Mouse (Mus musculus) forebrain, embryonic 12.5 days (tissue): Measurements from ENCODE around the gene Espn. TPM values are rescaled to one million over a fixed set of nuclear protein-coding genes. Genes with fewer than 3 reads are reported as not detected.

Experiments
- ATAC-seq: fragments of 200-750 bp; cut with Nextera tagmentation; 2 replicates; pipeline ENCODE4 v1.8.0; 2017; ENCODE audit warnings: moderate TSS enrichment; ENCODE audit not compliant: low FRiP score
- H3K27ac ChIP-seq: fragments of 300-500 bp; sonication (generic); 2 replicates; pipeline ENCODE4 v1.5.1; 2016; ENCODE audit warnings: mild to moderate bottlenecking
- H3K27me3 ChIP-seq: fragments of 300-500 bp; sonication (generic); 2 replicates; pipeline ENCODE4 v1.6.1; 2016; ENCODE audit warnings: mild to moderate bottlenecking
- H3K36me3 ChIP-seq: fragments of 300-500 bp; sonication (generic); replicated peaks from 2 replicates; pipeline ENCODE4 v1.6.1; 2016; ENCODE audit warnings: mild to moderate bottlenecking
- H3K4me1 ChIP-seq: fragments of 300-500 bp; sonication (generic); 2 replicates; pipeline ENCODE4 v1.6.1; 2016
- H3K4me2 ChIP-seq: fragments of 300-500 bp; sonication (generic); 2 replicates; pipeline ENCODE4 v1.6.1; 2016; ENCODE audit warnings: mild to moderate bottlenecking, moderate library complexity
- H3K4me3 ChIP-seq: fragments of 300-500 bp; sonication (generic); replicated peaks from 2 replicates; pipeline ENCODE4 v1.5.1; 2016; ENCODE audit warnings: mild to moderate bottlenecking
- H3K9ac ChIP-seq: fragments of 300-500 bp; sonication (generic); 2 replicates; pipeline ENCODE4 v1.6.1; 2016; ENCODE audit warnings: mild to moderate bottlenecking
- H3K9me3 ChIP-seq: fragments of 300-500 bp; sonication (generic); 2 replicates; pipeline ENCODE4 v1.6.1; 2016
- WGBS: fragments of 180-500 bp; shearing (Covaris S2); methylation state at CpG from one replicate; pipeline ENCODE4 v1.1.7; 2016; 5-methylcytosine and 5-hydroxymethylcytosine counted together
- polyA plus RNA-seq: library from polyadenylated mRNA; unstranded; fragments of >200 nt; fragmentation: Nextera tagmentation; extraction: Ambion mirVana; gene quantifications from 2 replicates; pipeline ENCODE4 v1.2.1, GENCODE M21; 2016

The Espn gene
- polyA plus RNA-seq: 1.8 and 2.1 TPM in 2 replicates

DNA sequence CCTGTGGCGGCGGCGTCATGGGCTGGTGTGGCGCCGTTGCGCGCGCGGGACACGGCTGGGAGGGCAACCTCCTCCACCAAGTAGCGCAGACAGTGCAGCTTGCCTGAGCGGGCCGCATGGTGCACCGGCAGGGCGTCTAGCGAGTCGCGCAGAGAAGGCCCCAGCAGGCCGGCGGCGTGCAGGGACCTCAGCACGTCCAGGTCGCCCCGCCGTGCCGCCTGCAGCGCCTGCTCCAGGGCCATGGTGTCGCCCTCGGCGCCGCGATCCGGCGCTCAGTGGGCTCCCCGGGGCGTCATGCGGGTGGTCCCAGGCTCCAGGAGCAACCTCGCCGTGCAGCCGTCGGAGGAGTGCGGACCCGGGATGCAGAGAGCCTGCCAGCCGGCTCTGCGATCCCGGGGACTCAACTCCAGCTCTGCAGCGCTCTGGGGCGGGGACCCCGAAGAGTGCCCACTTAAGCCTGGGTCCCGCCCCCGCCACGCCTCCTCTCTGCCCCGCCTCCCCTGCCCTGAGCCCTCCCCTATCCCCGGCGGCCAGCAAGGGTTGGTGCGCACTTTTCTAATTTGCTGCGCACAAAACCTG is at the start of gene Espn:
TSS of gene Espn (minus strand) at position 406 of the 579 bp plus-strand sequence.
- peaks cover 90% of the 10 kb centered on the region for H3K27me3 ChIP-seq
- under 1% methylated on average over 55 of the region's 57 CpGs for WGBS

DNA sequence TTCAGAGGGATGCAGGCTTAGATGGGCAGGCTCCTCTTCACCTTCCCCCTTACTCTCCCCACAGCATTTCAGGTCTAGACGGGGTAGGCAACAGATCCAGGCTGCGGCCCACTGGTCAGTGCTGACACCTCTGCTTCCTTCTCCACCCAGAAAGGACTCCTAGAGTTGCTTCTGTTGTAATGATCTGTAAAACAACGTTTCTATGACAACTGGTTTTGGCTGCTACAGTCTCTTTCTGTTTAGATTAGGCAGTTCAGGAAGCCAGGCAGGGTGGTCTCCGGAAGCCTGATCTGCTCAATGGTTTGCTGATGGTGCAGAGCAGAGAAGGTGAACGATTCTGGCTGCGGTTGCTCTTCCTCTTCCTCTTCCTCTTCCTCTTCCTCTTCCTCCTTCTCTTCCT is 49.3 kb upstream of the Espn start:
- H3K9me3 ChIP-seq: no peaks in the 10 kb centered on the region
- H3K27me3 ChIP-seq: no peaks in the 10 kb centered on the region
- no peak overlapping the region for H3K27ac ChIP-seq
- H3K36me3 ChIP-seq: no peaks in the 10 kb centered on the region
- no peak overlapping the region for H3K4me3 ChIP-seq
- H3K4me1 ChIP-seq: peaks cover 7% of the 10 kb centered on the region
- 76% methylated on average over 6 of the region's 6 CpGs for WGBS
- H3K4me2 ChIP-seq: no peak overlapping the region
- no peak for ATAC-seq
- H3K9ac ChIP-seq: no peak overlapping the region

More for the DNA sequence above, at the start of gene Espn:
- Histone ChIP-seq H3K9ac (0 out of 2 replicates have a peak within 1 kb of the TSS, but pooled peaks have one; percentile 33), H3K4me1 (peaks cover 16% of the 10 kb centered on the region), H3K27ac (no peak within 1 kb of the TSS), H3K4me3 (peak within 1 kb of the TSS; percentile 37), H3K36me3 (no peaks in the 10 kb centered on the region), H3K9me3 (no peaks in the 10 kb centered on the region), H3K4me2 (peak within 1 kb of the TSS; percentile 53)
- ATAC-seq: peak; percentile 66

DNA sequence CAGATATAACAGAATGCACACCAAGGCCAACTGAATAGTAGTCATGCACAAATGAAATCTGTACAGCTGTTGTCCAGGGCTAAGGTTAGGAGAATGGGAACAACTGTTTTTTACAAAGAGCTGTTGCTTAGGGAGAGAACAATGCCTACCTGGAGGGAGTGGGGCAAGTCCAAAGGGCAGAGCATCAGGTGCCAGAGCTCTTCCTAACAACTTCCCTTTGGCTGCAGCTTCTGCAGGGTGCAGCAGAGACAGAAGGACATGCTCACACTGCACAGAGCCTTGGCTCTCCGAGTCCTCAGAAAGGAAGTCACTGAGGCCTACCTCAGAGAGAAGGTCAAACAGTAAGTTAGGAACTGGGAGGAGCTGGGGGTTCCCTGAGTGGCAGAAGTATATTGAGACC is 47.4 kb upstream of the Espn start:
- H3K27ac ChIP-seq: no peak overlapping the region

DNA sequence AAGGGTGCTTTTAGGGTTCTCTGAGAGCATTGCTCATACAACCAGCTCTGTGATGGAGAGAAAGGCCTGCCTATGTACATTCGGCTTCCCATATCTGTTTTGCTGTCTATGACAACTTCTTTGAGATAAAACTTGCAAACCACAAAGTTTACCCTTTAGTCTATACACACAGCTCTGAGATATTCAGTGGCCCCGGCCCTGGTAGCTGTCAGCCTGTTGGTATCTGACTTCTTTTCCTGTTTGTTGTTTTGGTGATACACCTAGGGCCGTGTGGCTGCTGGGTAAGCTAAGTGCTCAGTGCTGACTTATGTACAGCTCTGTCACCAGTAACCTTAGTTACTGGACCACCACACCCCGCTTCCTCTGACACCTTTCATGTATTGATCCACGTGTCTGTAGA is 45.4 kb upstream of the Espn start:
- peaks cover 8% of the 10 kb centered on the region for H3K4me1 ChIP-seq
- H3K27me3 ChIP-seq: no peaks in the 10 kb centered on the region
- H3K4me3 ChIP-seq: no peak overlapping the region
- no peaks in the 10 kb centered on the region for H3K36me3 ChIP-seq
- 80% methylated on average over 5 of the region's 5 CpGs for WGBS
- no peak overlapping the region for H3K4me2 ChIP-seq
- H3K9ac ChIP-seq: no peak overlapping the region
- H3K9me3 ChIP-seq: no peaks in the 10 kb centered on the region
- ATAC-seq: no peak
- H3K27ac ChIP-seq: no peak overlapping the region

More for the DNA sequence above, 47.4 kb upstream of the Espn start:
- 79% methylated on average over 1 of the region's 1 CpGs for WGBS
- no peak for ATAC-seq
- H3K9me3 ChIP-seq: no peaks in the 10 kb centered on the region
- H3K4me1 ChIP-seq: peaks cover 7% of the 10 kb centered on the region
- no peaks in the 10 kb centered on the region for H3K36me3 ChIP-seq
- H3K4me3 ChIP-seq: no peak overlapping the region
- no peak overlapping the region for H3K9ac ChIP-seq
- H3K4me2 ChIP-seq: no peak overlapping the region
- no peaks in the 10 kb centered on the region for H3K27me3 ChIP-seq

DNA sequence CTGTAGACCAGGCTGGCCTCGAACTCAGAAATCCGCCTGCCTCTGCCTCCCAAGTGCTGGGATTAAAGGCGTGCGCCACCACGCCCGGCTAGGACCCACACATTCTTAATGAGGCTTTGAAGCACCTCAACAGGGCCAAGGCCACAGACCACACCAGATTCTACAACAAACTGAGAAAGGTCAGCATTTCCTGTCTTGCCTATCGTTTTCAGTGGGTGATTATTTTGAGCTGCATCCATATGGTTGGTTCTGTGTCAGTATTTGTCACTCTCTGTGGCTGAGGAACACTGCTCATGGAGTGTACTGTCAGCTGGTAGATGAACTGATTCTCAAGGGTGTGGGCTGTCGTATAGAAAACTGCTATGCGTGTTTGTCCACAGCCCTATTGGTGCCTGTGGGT is 44.1 kb upstream of the Espn start:
- ATAC-seq: no peak
- no peak overlapping the region for H3K4me3 ChIP-seq
- WGBS: 94% methylated on average over 9 of the region's 9 CpGs

DNA sequence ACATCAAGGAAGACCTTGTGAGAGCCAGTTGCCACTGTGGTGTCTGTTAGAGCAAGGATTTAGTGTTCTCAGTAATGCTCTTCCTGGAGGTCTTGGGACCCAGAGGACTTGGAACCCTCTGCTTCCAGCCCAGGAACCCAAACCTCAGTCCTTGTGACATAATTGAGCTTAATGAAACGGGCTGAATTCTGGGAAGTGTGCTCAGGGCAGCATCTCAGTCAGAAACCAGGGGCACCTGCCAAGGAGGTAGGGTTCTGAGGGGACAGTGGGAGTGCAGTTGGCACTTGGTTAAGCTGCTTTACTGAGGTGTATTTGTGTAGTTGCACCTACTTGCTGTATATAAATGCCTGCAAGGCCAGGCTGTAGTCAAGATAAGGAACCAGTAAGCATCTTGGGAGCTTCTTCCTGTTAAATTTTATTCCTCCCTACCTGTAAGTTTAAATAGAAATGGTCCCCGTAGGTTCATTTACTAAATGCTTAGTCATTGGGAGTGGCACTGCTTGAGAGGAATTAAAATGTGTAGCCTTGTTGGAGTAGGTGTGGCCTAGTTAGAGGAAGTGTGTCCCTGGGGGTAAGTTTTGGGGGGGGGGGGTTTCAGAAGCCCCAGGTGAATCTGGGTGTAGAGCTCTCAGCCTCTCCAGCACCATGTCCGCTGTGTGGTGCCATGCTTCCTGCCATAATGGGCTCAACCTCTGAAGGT is 42.5 kb upstream of the Espn start:
- 91% methylated on average over 3 of the region's 3 CpGs for WGBS
- Histone ChIP-seq H3K36me3 (no peaks in the 10 kb centered on the region), H3K4me3 (no peak overlapping the region), H3K27ac (no peak overlapping the region), H3K4me2 (no peak overlapping the region), H3K27me3 (no peaks in the 10 kb centered on the region), H3K9me3 (no peaks in the 10 kb centered on the region), H3K9ac (no peak overlapping the region), H3K4me1 (peaks cover 17% of the 10 kb centered on the region)
- no peak for ATAC-seq

More for the DNA sequence above, 44.1 kb upstream of the Espn start:
- no peaks in the 10 kb centered on the region for H3K27me3 ChIP-seq
- H3K4me2 ChIP-seq: no peak overlapping the region
- no peak overlapping the region for H3K9ac ChIP-seq
- H3K9me3 ChIP-seq: no peaks in the 10 kb centered on the region
- H3K27ac ChIP-seq: no peak overlapping the region
- peaks cover 9% of the 10 kb centered on the region for H3K4me1 ChIP-seq
- no peaks in the 10 kb centered on the region for H3K36me3 ChIP-seq

DNA sequence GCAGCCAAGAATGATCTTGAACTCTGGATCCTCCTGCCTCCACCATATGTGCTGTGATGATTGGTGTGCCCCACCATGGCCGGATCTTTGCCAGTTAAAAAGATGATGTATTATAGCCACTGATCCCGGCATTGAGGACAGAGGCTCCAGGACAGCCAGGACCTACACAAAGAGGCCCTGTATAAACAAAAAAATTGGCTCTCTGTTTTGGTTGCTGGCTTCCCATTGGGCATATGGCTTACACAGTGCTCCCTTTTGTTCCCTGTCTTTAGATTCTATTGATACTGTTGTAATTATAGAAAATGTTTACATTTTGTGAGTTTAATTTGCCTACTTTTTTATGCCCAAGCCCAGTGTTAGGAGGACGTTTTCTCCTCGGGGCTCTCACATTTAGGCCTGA is 40.4 kb upstream of the Espn start:
- WGBS: 26% methylated on average over 4 of the region's 4 CpGs
- peaks cover 17% of the 10 kb centered on the region for H3K4me1 ChIP-seq
- H3K4me3 ChIP-seq: no peak overlapping the region
- H3K36me3 ChIP-seq: no peaks in the 10 kb centered on the region
- H3K27ac ChIP-seq: no peak overlapping the region
- no peak for ATAC-seq
- no peaks in the 10 kb centered on the region for H3K27me3 ChIP-seq
- H3K9me3 ChIP-seq: no peaks in the 10 kb centered on the region
- H3K9ac ChIP-seq: no peak overlapping the region
- H3K4me2 ChIP-seq: no peak overlapping the region

DNA sequence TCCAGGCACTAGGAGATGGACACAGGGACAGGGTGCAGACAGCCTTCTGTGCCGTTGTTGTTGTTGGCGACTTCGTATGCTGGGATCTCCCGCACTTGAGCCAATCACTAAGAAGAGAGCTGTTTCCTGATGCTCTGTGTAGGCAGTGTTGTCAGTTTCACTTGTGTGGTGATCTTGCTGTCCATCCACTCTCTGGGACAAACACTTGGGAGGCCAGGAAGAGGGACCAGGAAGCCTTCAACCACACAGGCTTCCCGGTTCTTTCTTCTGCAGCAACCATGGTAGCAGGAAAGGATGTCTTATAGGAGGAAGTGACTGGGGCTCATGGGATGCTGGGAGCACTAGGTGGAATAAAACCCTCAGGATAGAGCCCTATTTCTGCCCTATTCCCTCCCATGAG is 38.5 kb upstream of the Espn start:
- Histone ChIP-seq H3K27ac (no peak overlapping the region), H3K4me1 (peaks cover 32% of the 10 kb centered on the region), H3K9ac (no peak overlapping the region), H3K9me3 (no peaks in the 10 kb centered on the region), H3K4me2 (no peak overlapping the region), H3K4me3 (no peak overlapping the region), H3K27me3 (no peaks in the 10 kb centered on the region), H3K36me3 (no peaks in the 10 kb centered on the region)
- 85% methylated on average over 5 of the region's 5 CpGs for WGBS
- ATAC-seq: no peak

DNA sequence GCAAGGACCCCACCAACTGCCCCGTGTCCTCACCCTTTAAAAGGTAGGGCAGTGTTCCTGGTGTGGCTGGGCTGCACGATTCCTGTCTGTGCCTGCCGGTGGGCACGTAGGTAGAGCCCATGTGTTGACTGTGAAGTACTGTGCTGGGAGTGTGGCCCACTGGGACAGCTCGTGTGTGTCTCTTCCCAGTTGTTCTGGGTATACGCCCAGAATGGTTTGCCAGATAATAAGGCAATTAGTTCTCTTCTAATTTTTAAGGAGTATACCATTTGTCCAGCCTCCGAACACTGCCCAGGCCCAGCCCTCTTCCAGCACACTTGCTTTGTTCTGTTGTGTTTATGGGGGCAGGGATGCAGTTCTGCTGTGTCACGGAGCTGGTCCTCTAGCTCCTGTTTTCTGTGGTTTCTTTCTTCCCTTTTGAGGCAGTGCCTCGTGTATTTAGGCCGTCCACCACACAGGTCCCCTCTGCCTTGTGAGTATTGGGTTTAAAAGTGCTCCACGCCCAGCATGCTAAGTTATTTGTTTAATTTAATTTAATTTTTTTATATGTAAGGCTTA is 38.0 kb upstream of the Espn start:
- no peak overlapping the region for H3K4me3 ChIP-seq
- H3K27ac ChIP-seq: no peak overlapping the region
- no peaks in the 10 kb centered on the region for H3K27me3 ChIP-seq
- H3K9me3 ChIP-seq: no peaks in the 10 kb centered on the region
- no peak overlapping the region for H3K9ac ChIP-seq
- H3K4me2 ChIP-seq: no peak overlapping the region
- no peaks in the 10 kb centered on the region for H3K36me3 ChIP-seq
- peaks cover 37% of the 10 kb centered on the region for H3K4me1 ChIP-seq
- 69% methylated on average over 11 of the region's 11 CpGs for whole genome bisulfite sequencing
- ATAC-seq: no peak

DNA sequence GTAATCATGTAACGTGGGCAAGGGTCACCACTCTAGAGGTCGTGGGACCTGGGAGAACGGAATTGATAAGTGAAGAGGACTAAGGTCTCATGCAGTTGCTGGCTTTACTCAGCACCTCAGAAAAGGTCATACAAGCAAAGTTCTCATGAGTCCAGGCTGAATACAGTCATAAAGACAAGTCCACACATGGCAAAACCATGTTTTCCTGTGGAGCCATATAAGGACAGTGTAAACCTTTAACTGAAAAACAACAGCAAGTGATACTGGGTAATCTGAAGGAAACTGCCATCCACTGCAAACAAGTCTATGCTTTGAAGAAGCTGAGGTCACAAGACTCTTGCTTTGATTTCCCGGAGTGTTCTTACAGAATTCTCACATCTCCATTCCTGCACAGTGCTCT is 37.5 kb upstream of the Espn start:
- no peak for ATAC-seq
- Histone ChIP-seq H3K4me2 (no peak overlapping the region), H3K36me3 (no peaks in the 10 kb centered on the region), H3K27ac (no peak overlapping the region), H3K9me3 (no peaks in the 10 kb centered on the region), H3K9ac (no peak overlapping the region), H3K27me3 (no peaks in the 10 kb centered on the region), H3K4me3 (no peak overlapping the region), H3K4me1 (peaks cover 40% of the 10 kb centered on the region)
- 91% methylated on average over 4 of the region's 4 CpGs for WGBS

DNA sequence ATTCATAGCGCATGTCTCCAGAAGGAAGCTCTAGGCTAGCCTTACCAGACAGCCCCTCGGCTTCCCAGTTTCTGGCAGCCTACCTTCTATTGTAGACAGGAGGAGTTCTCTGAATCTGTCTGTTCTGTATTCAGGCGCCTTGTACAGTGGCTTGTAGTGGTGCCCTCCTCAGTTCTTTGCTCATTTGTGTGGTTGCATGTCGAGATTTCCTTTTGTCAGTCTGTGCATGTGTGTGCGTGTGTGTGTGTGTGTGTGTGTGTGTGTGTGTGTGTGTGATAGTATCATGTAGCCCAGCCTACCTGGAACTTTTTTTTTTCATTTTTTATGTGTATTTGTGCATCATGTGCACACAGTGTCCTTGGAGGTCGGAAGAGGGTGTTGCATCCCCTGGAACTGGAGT is 36.9 kb upstream of the Espn start:
- H3K27ac ChIP-seq: no peak overlapping the region
- no peak for ATAC-seq
- no peaks in the 10 kb centered on the region for H3K27me3 ChIP-seq
- no peak overlapping the region for H3K4me2 ChIP-seq
- WGBS: 92% methylated on average over 6 of the region's 6 CpGs
- no peak overlapping the region for H3K4me3 ChIP-seq
- no peaks in the 10 kb centered on the region for H3K9me3 ChIP-seq
- no peak overlapping the region for H3K9ac ChIP-seq
- peaks cover 40% of the 10 kb centered on the region for H3K4me1 ChIP-seq
- H3K36me3 ChIP-seq: no peaks in the 10 kb centered on the region

DNA sequence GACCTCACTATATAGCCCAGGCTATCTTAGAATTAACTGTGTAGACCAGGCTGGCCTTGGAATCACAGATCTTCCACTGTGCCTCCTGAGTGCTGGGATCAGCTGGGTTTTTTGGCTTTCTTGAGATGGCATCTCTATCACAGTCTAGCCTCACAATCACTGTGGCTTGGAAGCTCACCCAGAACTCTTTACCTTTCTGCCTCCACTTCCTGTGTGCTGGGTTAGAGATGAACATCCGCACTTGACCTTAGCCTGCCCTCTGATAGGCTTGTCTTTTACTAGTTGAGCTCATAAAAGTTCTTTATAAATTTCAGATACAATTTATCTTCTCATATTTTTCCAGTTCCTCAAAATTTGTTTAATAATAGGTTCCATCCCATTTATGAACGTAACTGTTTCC is 36.5 kb upstream of the Espn start:
- no peak overlapping the region for H3K9ac ChIP-seq
- ATAC-seq: no peak
- no peak overlapping the region for H3K4me2 ChIP-seq
- 96% methylated on average over 2 of the region's 2 CpGs for WGBS
- H3K4me1 ChIP-seq: peaks cover 40% of the 10 kb centered on the region
- H3K9me3 ChIP-seq: no peaks in the 10 kb centered on the region
- H3K36me3 ChIP-seq: no peaks in the 10 kb centered on the region
- H3K27ac ChIP-seq: no peak overlapping the region
- H3K4me3 ChIP-seq: no peak overlapping the region
- no peaks in the 10 kb centered on the region for H3K27me3 ChIP-seq

DNA sequence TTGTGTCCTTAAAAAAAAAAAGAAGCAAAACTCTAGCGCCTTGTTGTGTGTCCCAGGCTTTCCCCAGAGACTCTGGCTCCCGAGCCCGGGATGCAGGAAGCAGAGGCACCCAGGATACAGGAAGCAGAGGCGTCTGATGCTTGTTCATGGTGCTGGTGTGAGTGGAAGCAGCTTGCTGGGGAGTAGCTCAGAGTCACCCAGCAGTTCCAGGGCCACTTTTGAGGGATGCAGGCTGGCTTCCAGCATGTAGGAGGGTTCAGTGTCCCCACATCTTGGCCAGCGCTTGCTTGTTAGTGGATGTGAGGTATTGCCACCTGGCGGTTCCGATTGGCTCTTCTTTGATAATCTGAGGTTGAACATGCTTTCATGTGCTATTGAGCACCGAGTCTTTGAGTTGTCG is 35.0 kb upstream of the Espn start:
- WGBS: 88% methylated on average over 9 of the region's 9 CpGs
- Histone ChIP-seq H3K4me1 (peaks cover 31% of the 10 kb centered on the region), H3K36me3 (0 out of 2 replicates have a peak, but pooled peaks cover 6% of the 10 kb centered on the region), H3K27ac (no peak overlapping the region), H3K9me3 (no peaks in the 10 kb centered on the region), H3K4me2 (no peak overlapping the region), H3K4me3 (no peak overlapping the region), H3K27me3 (no peaks in the 10 kb centered on the region), H3K9ac (no peak overlapping the region)
- ATAC-seq: no peak
